Mouse (Mus musculus) MEL (cell line): ENCODE results near the gene Hoxd13. TPM values are rescaled to one million over a fixed set of nuclear protein-coding genes. Genes with fewer than 3 reads are reported as not detected.

Experiments used
- DNase-seq: peaks from one replicate; pipeline ENCODE4 v3.0.0; 2011; ENCODE audit warnings: low read depth, low spot score
- H3K27ac ChIP-seq: 2 replicates; pipeline ENCODE4 v1.5.1; 2012; ENCODE audit warnings: low read depth, mild to moderate bottlenecking, control low read depth, low read length, moderate library complexity; ENCODE audit not compliant: control insufficient read depth
- H3K27me3 ChIP-seq, 2 experiments: fragments of 150-350 bp in 1 of 2; sonication (generic) in 1 of 2; 2 replicates each; pipeline ENCODE4 v1.6.1; 2012; ENCODE audit warnings: low read length in 2 of 2, mild to moderate bottlenecking in 2 of 2, improper control_type of control experiment in 1 of 2, moderate library complexity in 1 of 2; ENCODE audit not compliant: insufficient read depth in 2 of 2, control insufficient read depth in 1 of 2
- H3K36me3 ChIP-seq, 2 experiments: 2 replicates each; pipeline ENCODE4 v1.6.1; 2012 to 2014; ENCODE audit warnings: low read length in 2 of 2, improper control_type of control experiment in 1 of 2, inconsistent platforms in 1 of 2, mild to moderate bottlenecking in 1 of 2; ENCODE audit not compliant: insufficient read depth in 2 of 2, control insufficient read depth in 1 of 2
- H3K4me1 ChIP-seq, 2 experiments: fragments of 150-350 bp in 1 of 2; sonication (generic) in 1 of 2; 2 replicates each; pipeline ENCODE4 v1.6.1; 2012; ENCODE audit warnings: low read length in 2 of 2, improper control_type of control experiment in 1 of 2, mild to moderate bottlenecking in 1 of 2; ENCODE audit not compliant: insufficient read depth in 2 of 2, control insufficient read depth in 1 of 2
- H3K4me3 ChIP-seq, 2 experiments: fragments of 150-350 bp in 1 of 2; sonication (generic) in 1 of 2; 2 replicates each; pipeline ENCODE4 v1.5.1; 2012; ENCODE audit warnings: low read depth in 2 of 2, low read length in 2 of 2, mild to moderate bottlenecking in 2 of 2, moderate library complexity in 2 of 2, control low read depth in 1 of 2, improper control_type of control experiment in 1 of 2; ENCODE audit not compliant: control insufficient read depth in 1 of 2, insufficient read depth in 1 of 2
- H3K79me2 ChIP-seq: 2 replicates; pipeline ENCODE4 v1.6.1; 2012; ENCODE audit warnings: mild to moderate bottlenecking, low read length, moderate library complexity; ENCODE audit not compliant: control insufficient read depth, poor library complexity, insufficient read depth
- H3K9ac ChIP-seq: 2 replicates; pipeline ENCODE4 v1.6.1; 2012; ENCODE audit warnings: low read depth, mild to moderate bottlenecking, control low read depth, low read length, moderate library complexity; ENCODE audit not compliant: control insufficient read depth, poor library complexity, severe bottlenecking
- H3K9me3 ChIP-seq: fragments of 150-350 bp; sonication (generic); replicated peaks from 2 replicates; pipeline ENCODE4 v1.6.1; 2012; ENCODE audit warnings: mild to moderate bottlenecking, low read length, improper control_type of control experiment, moderate library complexity; ENCODE audit not compliant: insufficient read depth
- BHLHE40 ChIP-seq: IDR thresholded peaks from 2 replicates; pipeline ENCODE4 v1.6.1; 2012; ENCODE audit warnings: low read depth, mild to moderate bottlenecking, inconsistent platforms, low read length, improper control_type of control experiment, borderline replicate concordance
- CHD2 ChIP-seq: IDR thresholded peaks from 2 replicates; pipeline ENCODE4 v1.6.1; 2011; ENCODE audit warnings: low read length, improper control_type of control experiment
- CTCF ChIP-seq, 3 experiments: IDR thresholded peaks in 2 of 3; conservative IDR thresholded peaks in 1 of 3; 2 replicates each; pipeline ENCODE4 v1.5.1; 2011 to 2012; ENCODE audit warnings: low read length in 3 of 3, low read depth in 2 of 3, mild to moderate bottlenecking in 2 of 3, improper control_type of control experiment in 1 of 3, inconsistent platforms in 1 of 3, mixed read lengths in 1 of 3, moderate library complexity in 1 of 3; ENCODE audit not compliant: control insufficient read depth in 1 of 3, insufficient read depth in 1 of 3, poor library complexity in 1 of 3, severe bottlenecking in 1 of 3
- E2F4 ChIP-seq: IDR thresholded peaks from 2 replicates; pipeline ENCODE4 v1.6.1; 2011; ENCODE audit warnings: low read depth, low read length, improper control_type of control experiment, borderline replicate concordance
- EP300 ChIP-seq, 2 experiments: IDR thresholded peaks; 2 replicates each; pipeline ENCODE4 v1.6.1; 2011; ENCODE audit warnings: improper control_type of control experiment in 2 of 2, low read length in 2 of 2, low read depth in 1 of 2, mild to moderate bottlenecking in 1 of 2
- ETS1 ChIP-seq: IDR thresholded peaks from 2 replicates; pipeline ENCODE4 v1.6.1; 2012; ENCODE audit warnings: low read depth, mild to moderate bottlenecking, inconsistent platforms, low read length, improper control_type of control experiment, moderate library complexity
- GABPA ChIP-seq: IDR thresholded peaks from 2 replicates; pipeline ENCODE4 v1.6.1; 2012; ENCODE audit warnings: low read depth, mild to moderate bottlenecking, inconsistent platforms, low read length, improper control_type of control experiment, moderate library complexity
- GATA1 ChIP-seq: IDR thresholded peaks from 2 replicates; pipeline ENCODE4 v1.6.1; 2011; ENCODE audit warnings: low read depth, low read length, improper control_type of control experiment
- JUND ChIP-seq: IDR thresholded peaks from 2 replicates; pipeline ENCODE4 v1.6.1; 2011; ENCODE audit warnings: low read depth, mild to moderate bottlenecking, improper control_type of control experiment, low read length
- KAT2A ChIP-seq: conservative IDR thresholded peaks from 2 replicates; pipeline ENCODE4 v1.6.1; 2012; ENCODE audit warnings: low read depth, low read length, improper control_type of control experiment, inconsistent platforms
- MAFK ChIP-seq: IDR thresholded peaks from 2 replicates; pipeline ENCODE4 v1.6.1; 2011; ENCODE audit warnings: low read depth, mild to moderate bottlenecking, low read length, improper control_type of control experiment, borderline replicate concordance
- MAZ ChIP-seq: IDR thresholded peaks from 2 replicates; pipeline ENCODE4 v1.6.1; 2012; ENCODE audit warnings: low read depth, mild to moderate bottlenecking, inconsistent platforms, low read length, improper control_type of control experiment
- MEF2A ChIP-seq: IDR thresholded peaks from 2 replicates; pipeline ENCODE4 v1.6.1; 2014; ENCODE audit warnings: low read depth, mild to moderate bottlenecking, inconsistent platforms, low read length, improper control_type of control experiment; ENCODE audit not compliant: poor library complexity, insufficient replicate concordance, severe bottlenecking; ENCODE audit errors: extremely low read depth
- MXI1 ChIP-seq: IDR thresholded peaks from 2 replicates; pipeline ENCODE4 v1.6.1; 2011; ENCODE audit warnings: mild to moderate bottlenecking, low read depth, low read length, improper control_type of control experiment
- MYB ChIP-seq: IDR thresholded peaks from 2 replicates; pipeline ENCODE4 v1.6.1; 2011; ENCODE audit warnings: mild to moderate bottlenecking, low read depth, low read length, improper control_type of control experiment
- MYC ChIP-seq: IDR thresholded peaks from 2 replicates; pipeline ENCODE4 v1.6.1; 2011; ENCODE audit warnings: low read depth, mild to moderate bottlenecking, low read length, improper control_type of control experiment, moderate library complexity
- NELFE ChIP-seq: IDR thresholded peaks from 2 replicates; pipeline ENCODE4 v1.6.1; 2011; ENCODE audit warnings: low read depth, low read length, improper control_type of control experiment
- POLR2A ChIP-seq, 2 experiments: IDR thresholded peaks; 2 replicates each; pipeline ENCODE4 v1.6.1; 2011 to 2012; ENCODE audit warnings: low read length in 2 of 2, mild to moderate bottlenecking in 2 of 2, control low read depth in 1 of 2, improper control_type of control experiment in 1 of 2, low read depth in 1 of 2, moderate library complexity in 1 of 2; ENCODE audit not compliant: control insufficient read depth in 1 of 2, insufficient read depth in 1 of 2, poor library complexity in 1 of 2
- POLR2AphosphoS2 ChIP-seq: IDR thresholded peaks from 2 replicates; pipeline ENCODE4 v1.6.1; 2011; ENCODE audit warnings: low read length, improper control_type of control experiment
- POLR2AphosphoS5 ChIP-seq: IDR thresholded peaks from 2 replicates; pipeline ENCODE4 v1.6.1; 2012; ENCODE audit warnings: low read depth, borderline replicate concordance, mild to moderate bottlenecking, inconsistent platforms, low read length, moderate library complexity, mixed read lengths
- RAD21 ChIP-seq: IDR thresholded peaks from 2 replicates; pipeline ENCODE4 v1.6.1; 2011; ENCODE audit warnings: mild to moderate bottlenecking, low read depth, low read length, improper control_type of control experiment
- RCOR1 ChIP-seq: IDR thresholded peaks from 2 replicates; pipeline ENCODE4 v1.6.1; 2012; ENCODE audit warnings: low read depth, mild to moderate bottlenecking, inconsistent platforms, low read length, improper control_type of control experiment
- TBP ChIP-seq: IDR thresholded peaks from 2 replicates; pipeline ENCODE4 v1.8.0; 2011; ENCODE audit warnings: low read depth, low read length, improper control_type of control experiment
- USF1 ChIP-seq: IDR thresholded peaks from 2 replicates; pipeline ENCODE4 v1.6.1; 2014; ENCODE audit warnings: low read depth, mild to moderate bottlenecking, inconsistent platforms, low read length, improper control_type of control experiment, moderate library complexity
- USF2 ChIP-seq, 2 experiments: IDR thresholded peaks; 2 replicates each; pipeline ENCODE4 v1.6.1; 2011 to 2012; ENCODE audit warnings: improper control_type of control experiment in 2 of 2, low read length in 2 of 2, borderline replicate concordance in 1 of 2, inconsistent platforms in 1 of 2, low read depth in 1 of 2, mild to moderate bottlenecking in 1 of 2; ENCODE audit not compliant: insufficient read depth in 1 of 2
- ZMIZ1 ChIP-seq: IDR thresholded peaks from 2 replicates; pipeline ENCODE4 v1.6.1; 2012; ENCODE audit warnings: low read depth, mild to moderate bottlenecking, inconsistent platforms, low read length, improper control_type of control experiment, moderate library complexity
- polyA plus RNA-seq, 2 experiments: library from polyadenylated mRNA; stranded (reverse) in 1 of 2; unstranded in 1 of 2; fragments of >175 nt in 1 of 2; fragments of >200 nt in 1 of 2; gene quantifications; 2 replicates each; pipeline versions ENCODE4 v1.2.1 to v1.2.4; 2012; ENCODE audit warnings: low replicate concordance in 2 of 2, low read depth in 1 of 2; ENCODE audit not compliant: insufficient read length in 2 of 2, insufficient read depth in 1 of 2, missing spikeins in 1 of 2
- total RNA-seq: library from RNA; depleted of rRNA; stranded (reverse); fragments of 300-350 nt; gene quantifications from 2 replicates; pipeline ENCODE4 v1.2.3, GENCODE M21; 2012

Hoxd13 gene
- total and polyA plus RNA-seq, 3 experiments = not detected

DNA sequence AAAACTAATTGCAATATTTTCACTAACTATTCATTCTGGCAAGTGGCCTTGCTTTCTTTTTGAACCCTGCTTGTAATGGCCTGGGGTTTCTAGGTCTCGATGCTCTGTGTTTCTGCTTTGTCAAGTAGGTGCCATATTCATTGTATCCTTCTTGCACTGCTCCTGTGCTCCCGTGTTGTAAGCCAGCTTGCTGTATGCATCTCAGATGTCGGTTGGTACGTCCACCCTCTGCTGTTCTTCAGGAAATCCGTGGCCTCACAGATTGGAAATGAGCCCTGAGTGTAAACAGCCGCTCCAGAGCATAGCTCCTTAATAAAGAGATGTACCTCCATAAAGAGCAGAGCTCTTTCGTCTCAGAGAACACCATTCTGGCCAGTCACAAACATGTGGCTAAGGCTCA is 39.5 kb downstream of the Hoxd13 start:
- peaks cover 0 to 2% of the 10 kb centered on the region in 2 experiments; a peak in 1 of 4 replicates for H3K36me3 ChIP-seq
- no peak for TF ChIP-seq GATA1
- no peak for TF ChIP-seq BHLHE40
- no peak for TF ChIP-seq JUND
- no peak for TF ChIP-seq USF1
- no peak for TF ChIP-seq EP300 (IDR thresholded peaks at IDR 0.05; ENCODE audit: low read depth in 1 of 2, low read length in 2 of 2)
- TF ChIP-seq POLR2A (IDR thresholded peaks at IDR 0.05; ENCODE audit: control insufficient read depth in 1 of 2, insufficient read depth in 1 of 2, low read depth in 1 of 2, low read length in 2 of 2, poor library complexity in 1 of 2) = no peak
- TF ChIP-seq CTCF (IDR thresholded peaks at IDR 0.05 in 2 of 3, conservative IDR thresholded peaks at IDR 0.05 in 1 of 3; ENCODE audit: control insufficient read depth in 1 of 3, insufficient read depth in 1 of 3, low read depth in 2 of 3, low read length in 3 of 3, poor library complexity in 1 of 3, severe bottlenecking in 1 of 3) = no peak
- TF ChIP-seq ZMIZ1 = no peak
- no peak for TF ChIP-seq RCOR1
- TF ChIP-seq POLR2AphosphoS5 = no peak
- no peak for TF ChIP-seq KAT2A
- TF ChIP-seq MAFK = no peak
- TF ChIP-seq TBP = no peak
- no peak for TF ChIP-seq MEF2A
- TF ChIP-seq POLR2AphosphoS2 = no peak
- TF ChIP-seq RAD21 = no peak
- TF ChIP-seq MXI1 = no peak
- TF ChIP-seq ETS1 = no peak
- no peak for TF ChIP-seq NELFE
- no peak for TF ChIP-seq GABPA
- H3K79me2 ChIP-seq = peaks cover 6% of the 10 kb centered on the region; the same call in 1 of the 2 replicates
- H3K4me1 ChIP-seq = no peaks in the 10 kb centered on the region; a peak in 2 of 4 replicates
- no peak overlapping the region for H3K27ac ChIP-seq
- no peak overlapping the region for H3K4me3 ChIP-seq
- H3K9me3 ChIP-seq = no peaks in the 10 kb centered on the region
- H3K9ac ChIP-seq = no peak overlapping the region
- no peak for DNase-seq
- H3K27me3 ChIP-seq = peaks cover 0 to 1% of the 10 kb centered on the region in 2 experiments; a peak in 1 of 4 replicates

DNA sequence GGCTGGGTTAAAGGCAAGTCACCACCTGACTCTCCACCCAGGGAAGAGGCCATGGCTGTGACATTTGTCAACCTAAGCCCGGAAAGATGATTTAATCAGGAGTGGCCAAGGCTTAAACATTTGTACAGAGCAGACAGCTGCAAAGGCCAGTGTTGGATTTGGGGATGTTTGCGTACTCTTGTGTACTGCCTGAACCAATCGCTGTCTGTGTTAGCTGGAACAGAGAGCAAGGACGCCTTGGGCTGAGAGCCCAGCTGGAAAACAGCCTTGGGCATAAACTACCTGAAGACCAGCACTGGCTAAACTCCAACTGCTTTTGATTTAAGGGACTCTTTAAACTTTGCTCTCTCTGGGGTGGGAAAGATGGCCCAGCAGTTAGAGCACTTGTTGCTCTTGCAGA is 40.6 kb downstream of the Hoxd13 start:
- no peak overlapping the region for H3K27ac ChIP-seq
- no peak overlapping the region for H3K9ac ChIP-seq
- peaks cover 0 to 1% of the 10 kb centered on the region in 2 experiments; a peak in 1 of 4 replicates for H3K27me3 ChIP-seq
- peaks cover 0 to 2% of the 10 kb centered on the region in 2 experiments; a peak in 1 of 4 replicates for H3K36me3 ChIP-seq
- TF ChIP-seq E2F4 (no peak), POLR2AphosphoS2 (no peak), MYB (no peak), USF2 (IDR thresholded peaks at IDR 0.05; ENCODE audit: borderline replicate concordance in 1 of 2, insufficient read depth in 1 of 2, low read depth in 1 of 2, low read length in 2 of 2) (no peak), EP300 (IDR thresholded peaks at IDR 0.05; ENCODE audit: low read depth in 1 of 2, low read length in 2 of 2) (no peak), CHD2 (no peak), RAD21 (no peak), MYC (no peak), MAZ (no peak)
- peaks cover 6% of the 10 kb centered on the region; the same call in 1 of the 2 replicates for H3K79me2 ChIP-seq
- H3K4me1 ChIP-seq = no peaks in the 10 kb centered on the region; a peak in 2 of 4 replicates
- no peaks in the 10 kb centered on the region for H3K9me3 ChIP-seq
- H3K4me3 ChIP-seq = no peak overlapping the region
- no peak for DNase-seq
